Mouse (Mus musculus) midbrain, embryonic 16.5 days (tissue): ENCODE data around the gene Clec4e. TPM values are rescaled to one million over a fixed set of nuclear protein-coding genes. Genes with fewer than 3 reads are reported as not detected.

ENCODE experiments used
- ATAC-seq: fragments of 200-750 bp; cut with Nextera tagmentation; 2 replicates; pipeline ENCODE4 v1.8.0; 2017; ENCODE audit warnings: moderate TSS enrichment
- H3K27ac ChIP-seq: fragments of 300-500 bp; sonication (generic); 2 replicates; pipeline ENCODE4 v1.5.1; 2014; ENCODE audit warnings: mild to moderate bottlenecking, low read length, mixed read lengths
- H3K27me3 ChIP-seq: fragments of 300-500 bp; sonication (generic); 2 replicates; pipeline ENCODE4 v1.6.1; 2014; ENCODE audit warnings: low read depth, low read length, mixed read lengths; ENCODE audit not compliant: control insufficient read depth, insufficient read depth
- H3K36me3 ChIP-seq: fragments of 300-500 bp; sonication (generic); 2 replicates; pipeline ENCODE4 v1.6.1; 2014; ENCODE audit warnings: mild to moderate bottlenecking, low read length, moderate library complexity, mixed read lengths; ENCODE audit not compliant: control insufficient read depth, insufficient read depth
- H3K4me1 ChIP-seq: fragments of 300-500 bp; sonication (generic); 2 replicates; pipeline ENCODE4 v1.6.1; 2014; ENCODE audit warnings: mild to moderate bottlenecking, low read length, mixed read lengths; ENCODE audit not compliant: control insufficient read depth, insufficient read depth
- H3K4me2 ChIP-seq: fragments of 300-500 bp; sonication (generic); 2 replicates; pipeline ENCODE4 v1.6.1; 2014; ENCODE audit warnings: mild to moderate bottlenecking, low read length, mixed read lengths
- H3K4me3 ChIP-seq: fragments of 300-500 bp; sonication (generic); 2 replicates; pipeline ENCODE4 v1.5.1; 2014; ENCODE audit warnings: low read depth, mild to moderate bottlenecking, low read length, moderate library complexity, mixed read lengths
- H3K9ac ChIP-seq: fragments of 300-500 bp; sonication (generic); 2 replicates; pipeline ENCODE4 v1.6.1; 2014; ENCODE audit warnings: low read depth, low read length, mixed read lengths
- H3K9me3 ChIP-seq: fragments of 300-500 bp; sonication (generic); replicated peaks from 2 replicates; pipeline ENCODE4 v1.6.1; 2014; ENCODE audit warnings: mild to moderate bottlenecking, low read length, mixed read lengths; ENCODE audit not compliant: control insufficient read depth, poor library complexity, severe bottlenecking
- WGBS: fragments of 180-500 bp; shearing (Covaris S2); extraction: QIAGEN DNeasy Blood & Tissue Kit; methylation state at CpG from one replicate; pipeline ENCODE4 v1.1.7; 2014; 5-methylcytosine and 5-hydroxymethylcytosine counted together
- polyA plus RNA-seq: library from polyadenylated mRNA; unstranded; fragments of >200 nt; fragmentation: Nextera tagmentation; extraction: Ambion mirVana; gene quantifications from 2 replicates; pipeline ENCODE4 v1.2.1, GENCODE M21; 2015

Clec4e gene
- polyA plus RNA-seq, 1 experiment from 2014 or later: not detected

DNA sequence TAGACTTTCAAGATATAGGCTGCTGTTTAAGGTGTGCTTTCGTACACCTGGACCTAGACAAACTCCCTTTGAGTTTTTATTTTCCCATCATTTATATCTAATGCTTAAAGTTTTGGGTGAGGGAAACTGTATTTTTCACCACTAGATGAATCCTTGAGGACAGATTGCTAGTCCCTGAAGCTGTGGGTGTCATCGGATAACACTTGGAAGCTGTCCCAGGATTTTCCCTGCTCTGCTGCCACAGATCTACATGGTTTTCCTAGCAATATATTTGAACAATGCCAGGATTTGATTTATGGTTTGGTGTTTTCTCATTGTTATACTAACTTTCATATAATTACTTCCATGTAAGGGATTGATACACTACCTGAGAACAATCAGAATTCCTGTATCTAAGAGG is 10.2 kb downstream of the Clec4e start:
- Histone ChIP-seq H3K27ac (no peak overlapping the region), H3K27me3 (no peaks in the 10 kb centered on the region), H3K4me3 (no peak overlapping the region), H3K4me1 (no peaks in the 10 kb centered on the region), H3K4me2 (no peak overlapping the region), H3K36me3 (no peaks in the 10 kb centered on the region), H3K9me3 (no peaks in the 10 kb centered on the region; the same call in 1 of the 2 replicates), H3K9ac (no peak overlapping the region)
- 88% methylated on average over 2 of the region's 2 CpGs for WGBS
- no peak for ATAC-seq

DNA sequence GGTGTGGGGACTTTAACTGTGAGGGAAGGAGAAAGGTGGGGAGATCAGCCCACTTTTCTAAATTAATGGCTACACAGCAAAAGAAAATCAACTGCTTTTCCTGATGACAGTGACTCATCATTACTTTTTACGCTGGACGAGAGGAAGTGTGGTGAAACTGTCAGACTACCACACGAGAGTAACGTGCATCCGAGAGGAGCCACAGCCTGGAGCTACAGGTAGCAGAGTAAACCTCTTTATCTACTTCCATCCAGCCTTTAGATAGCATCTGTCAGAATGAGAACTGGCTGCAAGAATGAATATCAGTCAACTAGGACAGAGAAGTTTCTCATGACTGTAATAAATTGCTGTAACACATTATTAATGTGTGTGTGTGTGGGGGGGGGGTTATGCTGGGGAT is 22.7 kb downstream of the Clec4e start:
- Histone ChIP-seq H3K9me3 (no peaks in the 10 kb centered on the region), H3K4me3 (no peak overlapping the region), H3K9ac (no peak overlapping the region), H3K4me1 (no peaks in the 10 kb centered on the region), H3K27me3 (no peaks in the 10 kb centered on the region), H3K27ac (no peak overlapping the region), H3K36me3 (no peaks in the 10 kb centered on the region), H3K4me2 (no peak overlapping the region)
- 89% methylated on average over 5 of the region's 5 CpGs for WGBS
- no peak for ATAC-seq

DNA sequence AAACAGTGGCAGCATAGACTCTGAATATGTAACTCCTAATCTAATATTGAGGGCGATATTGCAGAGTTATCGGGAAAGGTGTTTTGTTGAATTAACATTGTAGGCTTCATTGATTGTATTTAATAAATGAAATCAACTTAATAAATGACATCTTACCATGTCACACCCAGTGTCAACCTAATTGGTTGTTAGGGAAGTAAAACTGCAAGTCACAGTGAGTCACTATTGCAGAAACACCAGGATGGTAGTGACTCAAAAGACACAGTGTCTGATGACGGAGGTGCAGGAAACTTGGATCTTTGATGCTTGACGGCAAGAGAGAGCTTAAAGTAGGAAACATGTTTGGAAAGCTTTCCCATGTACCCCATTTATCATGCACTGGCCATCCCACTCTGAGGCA is 23.9 kb downstream of the Clec4e start:
- Histone ChIP-seq H3K36me3 (no peaks in the 10 kb centered on the region), H3K4me1 (no peaks in the 10 kb centered on the region), H3K27me3 (no peaks in the 10 kb centered on the region), H3K9ac (no peak overlapping the region), H3K9me3 (no peaks in the 10 kb centered on the region), H3K4me2 (no peak overlapping the region), H3K4me3 (no peak overlapping the region), H3K27ac (no peak overlapping the region)
- 95% methylated on average over 4 of the region's 4 CpGs for WGBS
- ATAC-seq: no peak

DNA sequence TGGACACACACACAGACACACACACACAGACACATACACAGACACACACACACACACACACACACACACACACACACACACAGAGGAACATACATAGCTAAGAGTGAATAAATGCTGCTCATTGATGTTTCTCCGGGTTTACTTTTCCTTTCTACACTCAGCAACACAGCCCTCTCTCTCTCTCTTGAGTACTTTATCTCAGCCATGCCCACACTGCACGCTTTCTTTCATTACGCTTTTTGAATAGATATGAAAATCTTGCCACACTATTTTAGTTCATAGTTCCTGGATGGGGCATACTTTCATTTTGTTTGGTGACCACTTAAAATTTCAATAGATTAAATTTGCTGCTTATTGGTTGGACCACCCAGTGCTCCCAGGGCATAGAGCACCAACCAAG is 25.5 kb downstream of the Clec4e start:
- H3K9ac ChIP-seq: no peak overlapping the region
- no peak overlapping the region for H3K27ac ChIP-seq
- WGBS: 90% methylated on average over 3 of the region's 3 CpGs
- no peak overlapping the region for H3K4me3 ChIP-seq
- no peak for ATAC-seq
- H3K27me3 ChIP-seq: no peaks in the 10 kb centered on the region
- no peaks in the 10 kb centered on the region for H3K4me1 ChIP-seq
- no peaks in the 10 kb centered on the region for H3K9me3 ChIP-seq
- H3K4me2 ChIP-seq: no peak overlapping the region
- no peaks in the 10 kb centered on the region for H3K36me3 ChIP-seq

DNA sequence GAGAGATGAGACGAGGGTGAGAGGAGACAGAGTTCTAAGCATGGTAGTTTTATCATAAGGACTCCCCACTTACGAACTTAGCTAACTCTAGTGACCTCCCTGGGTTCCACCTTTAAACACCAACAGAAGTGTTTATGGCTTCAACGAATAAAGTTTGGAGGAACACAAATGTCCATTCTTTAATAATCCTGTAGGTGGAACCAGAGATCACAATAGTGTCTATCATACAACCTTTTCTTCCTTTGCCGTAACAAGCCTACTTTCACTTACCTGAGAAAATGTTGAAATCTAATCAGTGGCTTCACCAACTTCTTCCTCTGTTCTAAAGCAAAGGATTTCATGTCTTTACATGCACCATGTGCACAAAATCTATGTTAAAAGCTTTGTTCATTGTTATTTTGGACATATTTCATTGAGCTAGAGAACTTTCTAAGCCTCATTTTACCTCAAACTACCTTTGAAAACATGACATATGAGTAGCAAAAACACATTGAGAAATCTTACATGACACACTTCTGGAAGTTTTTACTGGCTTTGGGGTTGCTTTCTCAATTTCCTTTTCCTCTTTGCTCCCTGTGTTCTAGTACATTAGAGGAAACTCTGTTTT is 28.0 kb downstream of the Clec4e start, which contains the start of gene Clec4d:
TSS of gene Clec4d (plus strand) at position 557 of the 607 bp plus-strand sequence.
- Histone ChIP-seq H3K9ac (no peak within 1 kb of the TSS), H3K4me1 (no peaks in the 10 kb centered on the region), H3K36me3 (no peaks in the 10 kb centered on the region), H3K9me3 (no peaks in the 10 kb centered on the region), H3K27ac (no peak within 1 kb of the TSS), H3K4me2 (no peak within 1 kb of the TSS), H3K27me3 (no peaks in the 10 kb centered on the region), H3K4me3 (no peak within 1 kb of the TSS)
- no peak for ATAC-seq
- 71% methylated on average over 4 of the region's 4 CpGs for WGBS

DNA sequence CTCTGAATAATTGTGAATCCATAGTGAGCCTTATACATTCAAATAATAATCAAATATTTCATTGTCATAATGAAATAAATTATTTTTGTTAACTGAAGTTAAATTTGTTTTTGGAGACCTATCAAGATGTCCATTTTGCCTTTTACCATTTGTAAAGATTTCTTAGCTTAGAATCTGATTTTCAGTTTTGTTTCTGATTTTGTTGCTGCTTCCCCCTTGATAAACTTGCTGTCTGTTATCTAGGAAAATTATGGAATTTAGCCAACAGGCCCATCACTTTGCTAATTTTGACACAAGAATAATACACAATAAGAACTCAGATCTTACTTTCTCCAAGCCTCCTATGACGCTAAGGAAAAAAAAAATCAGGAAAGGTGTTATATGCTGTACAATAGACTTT is 28.8 kb downstream of the Clec4e start:
- H3K27ac ChIP-seq: no peak overlapping the region
- 97% methylated on average over 1 of the region's 1 CpGs for WGBS
- no peak overlapping the region for H3K4me2 ChIP-seq
- H3K4me1 ChIP-seq: no peaks in the 10 kb centered on the region
- H3K27me3 ChIP-seq: no peaks in the 10 kb centered on the region
- H3K36me3 ChIP-seq: no peaks in the 10 kb centered on the region
- no peak for ATAC-seq
- H3K9ac ChIP-seq: no peak overlapping the region
- no peaks in the 10 kb centered on the region; the same call in 1 of the 2 replicates for H3K9me3 ChIP-seq
- no peak overlapping the region for H3K4me3 ChIP-seq

DNA sequence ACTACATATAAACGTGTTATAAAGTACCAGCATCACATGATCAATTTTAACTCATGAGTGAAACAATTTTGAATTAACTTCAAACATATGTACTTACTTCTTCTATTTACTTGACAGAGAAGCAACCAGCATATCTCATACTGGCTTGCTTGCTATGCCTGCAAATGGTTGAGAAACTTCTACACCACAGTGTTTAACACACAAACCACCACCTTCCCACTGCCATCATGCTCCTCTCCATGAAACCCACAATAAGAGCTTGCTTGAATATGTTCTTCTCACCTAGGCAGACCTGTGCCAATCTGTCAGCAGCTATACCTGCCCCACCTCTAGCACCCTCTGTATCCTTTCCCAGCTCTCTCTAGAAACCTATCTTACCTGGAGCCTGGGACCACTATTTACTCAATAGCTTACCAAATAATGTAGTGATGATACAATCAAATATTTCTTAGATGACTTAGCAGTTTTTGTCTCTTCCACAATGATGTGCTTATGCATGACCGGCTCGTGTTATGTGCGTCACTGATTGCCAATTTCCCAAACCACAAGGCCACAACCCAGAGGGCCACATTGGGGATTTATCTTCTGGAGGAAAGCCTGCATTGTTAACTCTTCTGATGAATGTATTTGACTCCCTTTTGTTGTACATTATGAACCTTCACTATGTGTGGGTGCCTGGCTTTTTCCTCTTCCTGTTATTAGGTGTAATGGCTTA is 29.6 kb downstream of the Clec4e start:
- no peaks in the 10 kb centered on the region for H3K36me3 ChIP-seq
- no peaks in the 10 kb centered on the region for H3K4me1 ChIP-seq
- no peaks in the 10 kb centered on the region for H3K27me3 ChIP-seq
- no peak overlapping the region for H3K9ac ChIP-seq
- WGBS: 89% methylated on average over 4 of the region's 4 CpGs
- no peak overlapping the region for H3K27ac ChIP-seq
- no peak for ATAC-seq
- H3K4me2 ChIP-seq: no peak overlapping the region
- no peaks in the 10 kb centered on the region; the same call in 1 of the 2 replicates for H3K9me3 ChIP-seq
- no peak overlapping the region for H3K4me3 ChIP-seq

DNA sequence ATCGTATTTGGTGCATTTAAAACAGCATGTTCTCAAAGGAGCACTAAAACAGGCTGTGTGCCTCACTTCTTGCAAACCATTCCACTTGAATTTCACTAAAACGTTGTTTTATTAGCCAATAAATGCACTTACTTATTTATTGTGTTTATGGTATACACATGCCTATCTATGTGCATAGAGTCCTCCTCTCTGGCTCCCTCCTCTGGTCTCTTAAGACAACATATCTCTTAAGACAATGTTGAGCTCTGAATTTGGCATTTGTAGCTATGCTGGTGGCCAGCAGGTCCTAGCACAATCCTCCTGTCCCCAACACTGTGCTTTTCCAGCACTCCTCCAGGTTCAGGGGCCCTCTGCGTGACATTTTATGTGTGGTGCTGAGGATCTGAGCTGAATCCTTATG is 30.7 kb downstream of the Clec4e start:
- H3K27me3 ChIP-seq: no peaks in the 10 kb centered on the region
- H3K9ac ChIP-seq: no peak overlapping the region
- ATAC-seq: no peak
- no peaks in the 10 kb centered on the region for H3K36me3 ChIP-seq
- no peak overlapping the region for H3K27ac ChIP-seq
- 80% methylated on average over 3 of the region's 3 CpGs for WGBS
- no peak overlapping the region for H3K4me2 ChIP-seq
- no peak overlapping the region for H3K4me3 ChIP-seq
- H3K9me3 ChIP-seq: no peaks in the 10 kb centered on the region; the same call in 1 of the 2 replicates
- H3K4me1 ChIP-seq: no peaks in the 10 kb centered on the region

DNA sequence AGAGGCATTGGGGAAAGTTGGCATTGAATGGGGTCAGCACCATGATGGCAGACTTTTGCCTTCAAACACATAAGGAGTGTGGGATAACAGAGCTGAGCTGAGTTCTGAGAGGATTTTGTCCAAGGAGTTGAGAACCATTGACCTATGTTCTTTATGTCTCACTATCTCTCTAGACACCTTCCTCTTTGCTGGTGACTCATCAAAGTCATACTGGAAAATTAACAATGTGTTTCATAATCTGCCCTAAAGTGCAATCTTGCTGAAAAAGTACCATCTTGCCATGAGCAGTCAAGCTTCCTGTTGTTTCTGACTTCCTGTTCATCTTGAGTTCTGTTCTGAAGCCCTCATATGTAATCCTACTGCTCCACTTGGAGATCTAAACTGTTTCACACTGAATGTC is 36.9 kb downstream of the Clec4e start:
- Histone ChIP-seq H3K27me3 (no peaks in the 10 kb centered on the region), H3K27ac (no peak overlapping the region), H3K9me3 (no peaks in the 10 kb centered on the region; the same call in 1 of the 2 replicates), H3K4me3 (no peak overlapping the region), H3K4me1 (no peaks in the 10 kb centered on the region), H3K36me3 (no peaks in the 10 kb centered on the region), H3K9ac (no peak overlapping the region), H3K4me2 (no peak overlapping the region)
- no peak for ATAC-seq
